Mouse (Mus musculus) bone marrow macrophage, adult 2 months (primary cell): Measurements from ENCODE around the gene Sympk.

ENCODE experiments used
- CTCF ChIP-seq: IDR thresholded peaks from 2 replicates; pipeline ENCODE4 v1.5.1; 2012; ENCODE audit warnings: low read depth, mild to moderate bottlenecking, low read length, moderate library complexity
- POLR2A ChIP-seq: IDR thresholded peaks from 2 replicates; pipeline ENCODE4 v1.6.1; 2012; ENCODE audit warnings: mild to moderate bottlenecking, low read depth, low read length, borderline replicate concordance

- TF ChIP-seq POLR2A (no peak), CTCF (no peak)
Observed at GRCm38 (mm10) chr7:19092381-19093173, 68.4 kb downstream of the Sympk start.
